Mouse (Mus musculus): ENCODE results near the gene Atp2c1.

Gene Atp2c1

DNA sequence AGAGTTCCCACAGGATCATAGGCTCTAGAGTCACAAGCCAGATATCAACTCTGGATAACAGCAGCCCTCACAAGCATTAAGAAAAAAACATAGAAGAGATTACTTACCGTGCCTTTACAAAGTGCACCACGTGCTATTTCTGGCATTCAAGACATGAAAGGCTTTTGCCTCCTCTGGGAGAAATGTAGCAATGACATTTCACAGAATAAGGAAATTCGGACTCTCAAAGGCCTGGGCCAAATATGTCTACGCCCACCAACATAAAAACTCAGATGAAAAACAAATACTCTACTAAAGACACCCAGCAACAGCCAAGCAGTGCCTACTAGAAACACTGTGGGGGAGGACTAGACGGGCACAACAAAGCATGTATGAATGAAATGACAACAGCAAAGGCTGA, 38.8 kb downstream of the Atp2c1 start:
- no peak for DNase-seq (ENCODE audit: low read depth, low spot score)

DNA sequence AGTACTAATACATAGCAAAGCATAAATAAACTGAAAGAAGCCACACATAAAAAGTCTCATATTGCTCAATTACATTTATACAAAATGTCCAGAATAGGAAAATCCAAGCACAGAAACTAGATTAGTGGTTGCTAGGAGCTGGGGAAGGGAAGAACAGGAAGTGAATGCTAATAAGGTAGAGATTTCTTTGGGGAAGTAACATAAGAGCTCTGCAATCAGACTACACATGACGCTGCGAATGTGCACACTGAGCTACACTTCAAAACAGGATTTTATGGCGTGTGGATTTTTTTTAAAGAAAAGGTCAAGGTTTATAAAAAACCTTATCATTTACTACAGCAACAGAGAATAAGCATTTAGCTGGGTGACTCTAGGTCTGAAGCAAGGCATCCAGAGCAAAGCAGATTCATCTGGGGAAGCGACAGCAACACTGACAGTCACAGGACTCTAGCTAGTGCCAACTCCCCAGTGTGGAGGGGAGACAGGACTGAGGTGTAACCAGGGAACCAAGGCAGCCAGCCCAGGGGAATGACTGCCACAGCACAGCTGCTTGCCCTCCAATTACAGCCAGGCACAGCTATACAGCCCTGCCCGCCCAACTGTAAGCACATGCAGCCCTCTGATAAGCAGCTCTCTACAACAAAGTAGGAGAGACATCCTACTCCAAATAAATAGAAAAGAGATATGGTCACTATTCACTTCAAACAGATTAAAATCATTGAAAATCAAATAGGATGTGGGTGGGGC, 42.6 kb downstream of the Atp2c1 start:
- no peak for DNase-seq (ENCODE audit: low read depth, low spot score)

DNA sequence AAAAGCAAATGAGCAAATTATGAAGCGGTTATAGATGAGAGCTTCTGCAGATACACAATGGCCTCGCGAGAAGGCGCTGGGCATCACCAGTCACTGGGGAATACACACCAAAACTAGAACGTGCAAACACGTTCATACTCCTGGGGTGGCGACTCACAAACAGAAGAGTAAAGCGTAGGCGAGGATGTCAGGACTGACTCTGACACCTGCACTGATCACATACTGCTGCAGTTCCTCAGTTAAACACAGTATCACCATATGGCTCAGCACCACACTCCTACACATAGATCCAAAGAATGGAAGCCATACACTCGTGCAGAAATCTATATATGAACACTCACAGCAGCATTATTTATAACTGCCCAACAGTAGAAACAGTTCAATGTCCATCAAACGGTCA, 43.2 kb downstream of the Atp2c1 start:
- no peak for DNase-seq (ENCODE audit: low read depth, low spot score)

DNA sequence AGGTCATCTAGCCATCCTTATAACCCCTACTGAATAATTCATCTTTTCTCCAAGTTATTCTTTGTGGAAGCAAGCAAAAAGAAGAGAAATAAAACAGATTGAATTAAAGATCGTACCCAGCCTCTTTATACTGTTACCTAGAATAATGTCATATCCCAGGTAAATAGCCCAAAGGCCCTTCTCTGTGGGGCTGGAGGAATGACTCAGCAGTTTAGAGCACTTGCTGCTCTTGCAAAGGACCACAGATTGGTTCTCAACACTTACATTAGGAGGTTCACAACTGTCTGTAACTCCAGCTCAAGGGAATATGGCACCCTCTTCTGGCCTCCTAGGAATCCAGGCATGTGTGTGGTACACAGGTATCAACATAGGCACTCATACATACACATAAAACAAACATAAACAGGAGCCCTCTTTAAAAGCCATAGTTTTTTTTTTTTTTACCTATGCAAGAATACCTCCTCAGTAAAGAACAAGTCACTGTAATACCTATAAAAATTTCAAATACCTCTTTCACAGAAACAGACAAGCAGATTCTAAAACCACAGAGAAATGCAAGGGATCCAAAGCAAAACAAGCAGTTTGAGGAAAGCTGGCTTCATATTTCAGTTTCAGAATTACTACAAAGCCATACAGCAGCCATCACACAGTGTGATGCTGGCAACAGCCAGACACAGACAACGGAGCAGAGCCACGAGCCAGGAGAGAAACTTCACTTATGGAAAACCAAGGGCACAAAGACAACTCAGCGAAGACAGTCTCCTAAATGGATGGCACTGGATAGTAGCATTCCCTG, 44.2 kb downstream of the Atp2c1 start:
- no peak for DNase-seq (ENCODE audit: low read depth, low spot score)

DNA sequence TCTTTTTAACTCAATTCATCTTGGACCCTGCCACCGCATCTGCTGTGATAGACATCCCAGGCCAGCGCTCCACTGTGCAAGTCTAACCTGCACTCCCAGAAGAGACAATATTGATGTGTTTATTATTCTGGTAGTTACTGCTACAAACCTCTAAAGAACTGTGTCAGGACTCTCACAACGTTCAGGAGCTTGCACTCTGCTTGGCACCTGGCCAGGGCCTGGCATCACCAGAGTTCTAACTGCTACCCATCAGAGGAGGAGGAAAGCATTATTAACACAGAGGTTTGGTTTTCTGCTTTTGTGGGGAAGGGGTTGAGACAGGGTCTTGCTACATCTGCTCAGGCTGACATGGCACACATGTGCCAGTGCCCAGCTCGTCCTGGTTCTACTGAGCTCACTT, 45.0 kb downstream of the Atp2c1 start:
- DNase-seq (ENCODE audit: low read depth, low spot score): no peak

DNA sequence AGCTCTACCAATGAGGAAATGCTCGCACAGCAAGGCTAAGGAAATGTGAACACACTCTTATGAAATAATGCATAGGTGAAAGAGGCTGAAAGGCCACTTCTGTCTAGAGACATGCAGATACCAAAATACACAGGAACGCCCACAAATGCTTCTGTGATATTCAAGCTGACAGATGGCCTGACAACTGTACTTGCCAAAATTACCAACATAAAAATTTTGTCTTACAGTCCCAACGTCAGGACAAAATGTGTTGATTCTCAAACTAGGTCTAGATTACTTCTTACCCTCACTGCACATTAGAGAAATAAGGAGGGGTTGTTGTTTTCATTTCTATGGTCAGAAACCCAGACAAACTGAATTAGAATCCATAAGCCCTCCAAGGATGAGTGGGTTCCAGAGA, 51.0 kb downstream of the Atp2c1 start:
- no peak for DNase-seq (ENCODE audit: low read depth, low spot score)

DNA sequence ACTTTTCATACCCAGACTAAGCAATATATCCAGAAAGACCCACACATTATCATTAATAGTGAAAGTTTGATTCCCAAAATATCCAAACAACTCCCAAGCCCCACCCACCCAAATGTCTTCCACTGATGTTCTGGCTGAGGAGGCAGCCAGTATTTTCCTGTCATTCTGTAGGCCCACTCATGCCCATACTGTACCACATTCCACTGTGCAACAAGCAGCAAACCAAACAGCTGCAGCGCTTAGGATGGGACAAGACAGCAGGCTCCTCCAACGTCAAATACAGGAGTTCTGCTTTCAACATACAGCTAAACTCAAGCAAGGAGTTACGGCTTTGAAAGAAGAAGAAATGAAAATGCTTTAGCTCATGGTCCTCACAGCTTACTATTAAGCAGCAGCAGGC, 52.2 kb downstream of the Atp2c1 start:
- no peak for DNase-seq (ENCODE audit: low read depth, low spot score)

DNA sequence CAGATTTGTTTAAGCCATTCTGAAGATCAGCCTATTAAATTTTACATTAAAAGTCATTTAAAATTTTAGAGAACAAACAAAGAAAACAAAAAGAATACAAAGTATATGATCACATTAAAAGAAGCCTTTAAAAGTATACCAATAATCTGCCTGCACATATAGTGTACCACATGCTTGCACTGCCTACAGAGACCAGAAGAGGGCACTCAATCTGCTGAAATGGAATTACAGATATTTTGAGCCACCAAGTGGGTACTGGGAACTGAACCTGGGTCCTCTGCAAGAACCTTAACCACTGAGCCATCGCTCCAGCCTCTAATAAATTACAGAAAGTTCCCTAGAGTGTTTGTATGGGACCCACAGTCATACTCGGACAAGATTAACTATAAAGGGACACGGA, 59.3 kb downstream of the Atp2c1 start:
- DNase-seq (ENCODE audit: low read depth, low spot score): peak; percentile 20

DNA sequence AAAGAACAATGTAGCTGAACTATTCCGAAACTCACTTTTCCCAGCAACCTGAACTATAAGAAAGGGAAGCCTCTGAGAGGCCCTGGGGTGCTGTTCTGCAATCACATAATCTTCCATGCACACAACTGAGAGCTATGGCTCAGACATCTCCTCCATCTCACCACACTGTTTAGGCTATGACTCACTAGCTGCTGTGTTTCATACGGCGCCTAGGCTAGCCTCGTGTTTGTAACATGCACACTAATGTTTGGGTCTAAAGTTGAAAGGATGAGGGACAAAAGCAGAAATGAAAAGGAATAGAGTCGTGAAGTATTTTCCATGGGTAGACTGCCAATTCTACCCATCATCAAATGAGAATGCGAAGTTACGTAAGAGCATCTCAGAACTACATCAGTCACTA, 65.6 kb downstream of the Atp2c1 start:
- DNase-seq (ENCODE audit: low read depth, low spot score): peak; percentile 69

DNA sequence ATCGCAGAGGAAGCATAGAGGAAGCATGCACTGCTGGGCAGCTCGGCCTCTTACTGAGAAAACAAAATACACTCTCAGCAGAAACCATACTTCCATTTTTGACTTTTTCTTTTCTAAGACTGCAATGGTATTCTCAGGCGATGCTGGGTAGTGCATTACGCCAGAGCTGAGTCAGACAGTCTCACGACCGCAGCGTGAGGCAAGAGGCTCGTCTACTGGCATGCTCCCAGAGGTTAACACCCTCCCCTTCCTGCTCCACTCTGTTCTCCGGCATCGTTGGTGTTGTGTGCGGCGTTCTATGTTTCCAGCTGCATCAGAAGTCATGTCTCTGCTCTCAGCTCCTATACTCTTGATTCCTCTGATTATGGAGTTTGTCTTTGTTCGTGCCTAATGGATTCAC, 68.1 kb downstream of the Atp2c1 start:
- peak; percentile 76 for DNase-seq (ENCODE audit: low read depth, low spot score)

DNA sequence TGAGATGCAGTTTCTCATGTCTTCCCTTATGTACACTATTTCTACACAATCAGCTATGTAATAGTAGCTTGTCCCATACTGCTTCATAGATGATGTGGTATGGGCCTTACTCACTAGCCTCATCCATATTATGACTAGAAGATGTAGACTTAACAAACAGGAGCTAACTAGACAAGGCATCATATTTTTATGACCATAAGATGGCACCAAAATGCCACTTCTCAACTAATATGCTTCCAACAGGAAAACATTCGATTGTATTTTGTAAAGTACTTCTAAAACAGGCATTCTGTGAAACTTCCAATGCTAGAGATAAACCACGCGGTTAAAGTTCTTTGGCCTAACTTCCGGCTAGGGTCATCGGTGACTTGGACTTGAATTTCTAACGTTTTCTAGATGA, 118.6 kb downstream of the Atp2c1 start:
- DNase-seq (ENCODE audit: low read depth, low spot score): peak; percentile 25

DNA sequence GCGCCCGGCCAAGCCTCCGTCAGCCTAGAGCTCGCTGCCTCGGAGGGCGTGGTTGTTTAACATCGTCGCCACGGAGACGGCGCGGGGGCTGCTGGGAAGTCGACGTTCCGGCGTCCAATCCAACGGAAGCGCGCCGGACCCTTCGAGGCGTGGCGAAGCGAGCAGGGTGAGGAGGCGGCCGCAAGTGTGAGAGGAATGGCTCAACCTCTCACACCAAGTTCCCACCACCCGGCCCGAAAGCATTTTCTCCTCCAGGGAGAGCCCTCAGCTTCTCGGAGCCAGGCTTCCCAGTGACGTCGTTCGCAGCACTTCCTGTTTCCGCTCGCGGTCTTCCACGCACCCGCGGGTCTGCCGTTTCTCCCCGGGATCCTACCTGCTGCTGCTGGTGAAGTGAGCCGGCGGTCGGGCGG, 131.9 kb downstream of the Atp2c1 start, which contains the start of the genes Aste1 and Nek11:
Gene Aste1, plus strand, starts transcription at position 175 of the 410 bp plus-strand sequence.
Gene Nek11, minus strand, starts transcription at position 307 of the 410 bp plus-strand sequence.
- peak; percentile 95 for DNase-seq (ENCODE audit: low read depth, low spot score)

DNA sequence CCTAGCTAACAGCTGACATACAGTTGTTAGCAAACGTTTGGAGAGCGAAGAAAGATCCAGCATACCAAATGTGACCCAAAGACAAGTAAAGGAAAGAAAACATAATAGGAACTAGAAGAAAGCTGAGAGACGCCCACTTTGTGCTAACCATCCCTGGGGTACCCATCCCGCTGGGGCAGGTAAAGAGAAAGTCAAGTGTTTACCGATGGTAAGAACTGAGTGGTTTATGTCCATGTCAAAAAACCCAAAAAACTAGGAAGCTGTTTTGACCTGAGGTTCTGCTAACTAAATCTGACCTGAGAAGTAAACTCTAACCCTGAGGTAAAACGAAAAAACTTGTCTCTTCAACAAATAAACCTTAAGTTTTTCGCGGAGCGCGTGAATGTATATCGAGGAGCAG, 132.4 kb downstream of the Atp2c1 start:
- no peak for DNase-seq (ENCODE audit: low read depth, low spot score)

DNA sequence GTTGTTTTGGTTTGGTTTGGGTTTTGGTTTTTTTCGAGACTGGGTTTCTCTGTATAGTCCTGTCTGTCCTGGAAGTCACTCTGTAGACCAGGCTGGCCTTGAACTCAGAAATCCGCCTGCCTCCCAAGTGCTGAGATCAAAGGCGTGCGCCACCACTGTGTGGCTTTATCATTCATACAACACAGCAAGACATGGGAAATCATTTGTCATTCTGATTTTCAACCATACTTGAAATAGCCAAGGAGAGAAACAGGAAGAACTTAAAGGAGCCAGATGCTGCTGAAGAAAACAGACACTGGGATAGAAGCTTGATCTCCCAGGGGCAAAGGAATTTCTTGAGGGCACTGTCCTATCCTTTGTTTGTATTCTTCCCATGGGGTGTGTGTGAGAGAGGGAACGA, 136.5 kb downstream of the Atp2c1 start:
- no peak for DNase-seq (ENCODE audit: low read depth, low spot score)

DNA sequence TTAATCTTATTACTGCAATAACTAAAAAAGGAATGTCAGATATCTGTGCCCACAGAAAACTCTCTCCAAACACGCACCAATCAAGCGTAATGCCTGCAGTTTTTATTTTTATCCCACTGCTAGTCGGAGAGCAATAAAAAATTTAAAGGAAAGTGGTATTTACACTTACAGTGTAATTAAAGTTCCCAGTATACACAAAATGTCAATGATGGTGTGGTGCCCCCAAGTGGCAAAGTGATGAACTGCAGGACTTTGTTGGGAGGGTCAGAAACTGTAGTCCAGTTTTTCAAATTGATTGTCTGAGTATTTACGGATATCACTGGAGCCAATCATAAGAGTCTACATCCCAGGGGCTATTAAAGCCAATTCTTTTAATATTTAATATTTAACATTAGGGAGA, 137.8 kb downstream of the Atp2c1 start:
- DNase-seq (ENCODE audit: low read depth, low spot score): peak; percentile 78

DNA sequence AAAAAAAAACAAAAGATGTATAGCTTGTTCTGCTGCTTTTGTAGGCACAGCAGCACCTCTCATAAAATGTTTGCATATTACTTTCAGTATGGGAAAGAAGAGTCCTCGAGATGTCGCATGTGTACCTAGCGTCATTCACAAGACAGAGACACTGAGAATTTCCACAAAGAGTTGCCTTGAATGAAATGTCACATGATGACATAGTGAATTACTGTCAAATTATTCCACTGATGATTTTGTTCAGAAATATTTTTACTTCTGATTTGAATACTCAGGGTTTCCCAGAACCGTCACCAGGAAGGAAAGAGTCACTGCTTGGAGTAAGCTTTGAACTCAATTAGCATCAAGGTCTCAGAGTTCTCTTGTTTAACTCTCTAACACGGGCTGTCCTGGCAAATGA, 139.7 kb downstream of the Atp2c1 start:
- DNase-seq (ENCODE audit: low read depth, low spot score): no peak

DNA sequence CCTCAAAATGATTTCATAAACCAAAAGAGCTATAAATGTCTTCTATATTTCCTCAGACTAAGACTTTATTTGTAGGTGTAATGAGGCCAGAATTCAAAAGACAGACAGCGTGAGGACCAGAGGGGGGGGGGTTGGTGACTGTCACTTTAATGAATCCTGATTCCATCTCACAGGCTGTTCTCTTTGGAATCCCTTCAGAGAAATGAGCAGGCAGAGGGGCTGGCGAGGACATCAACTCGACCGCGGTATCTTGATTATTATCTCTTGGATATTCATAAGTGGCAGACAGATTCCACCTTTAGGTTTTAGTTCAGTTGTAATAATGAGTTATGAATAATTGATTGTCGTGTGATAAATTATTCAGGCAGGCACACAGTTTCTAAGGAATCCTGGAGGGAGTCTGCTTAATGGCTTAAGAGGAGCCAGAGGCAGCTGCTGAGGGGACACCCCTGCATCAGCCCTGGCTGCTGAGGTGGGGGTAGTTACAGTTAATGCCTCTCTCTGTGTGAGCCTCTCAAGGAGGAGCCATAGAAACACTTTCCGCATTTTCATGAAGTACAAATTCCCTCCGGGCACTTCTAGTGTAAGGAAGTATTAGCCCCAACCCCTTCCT, 147.5 kb downstream of the Atp2c1 start:
- DNase-seq (ENCODE audit: low read depth, low spot score): no peak

DNA sequence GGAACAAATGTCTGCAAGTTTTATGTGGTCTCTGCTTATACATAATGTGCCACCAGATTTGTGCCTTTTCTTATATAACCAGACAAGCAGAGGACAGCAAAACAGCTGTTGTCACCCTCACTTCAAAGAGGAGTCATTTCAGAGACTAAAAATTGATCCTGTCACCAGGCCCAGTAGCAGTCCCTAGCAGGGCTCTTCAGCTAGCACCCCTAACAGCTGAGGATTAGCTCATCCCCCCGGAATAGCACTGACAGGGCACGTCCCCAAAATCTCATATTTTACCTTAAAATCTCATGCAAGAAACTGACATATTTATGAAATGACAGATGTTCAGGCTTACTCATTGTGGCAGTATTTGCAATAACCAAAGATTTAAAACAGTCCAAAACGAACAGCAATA, 149.5 kb downstream of the Atp2c1 start:
- no peak for DNase-seq (ENCODE audit: low read depth, low spot score)

DNA sequence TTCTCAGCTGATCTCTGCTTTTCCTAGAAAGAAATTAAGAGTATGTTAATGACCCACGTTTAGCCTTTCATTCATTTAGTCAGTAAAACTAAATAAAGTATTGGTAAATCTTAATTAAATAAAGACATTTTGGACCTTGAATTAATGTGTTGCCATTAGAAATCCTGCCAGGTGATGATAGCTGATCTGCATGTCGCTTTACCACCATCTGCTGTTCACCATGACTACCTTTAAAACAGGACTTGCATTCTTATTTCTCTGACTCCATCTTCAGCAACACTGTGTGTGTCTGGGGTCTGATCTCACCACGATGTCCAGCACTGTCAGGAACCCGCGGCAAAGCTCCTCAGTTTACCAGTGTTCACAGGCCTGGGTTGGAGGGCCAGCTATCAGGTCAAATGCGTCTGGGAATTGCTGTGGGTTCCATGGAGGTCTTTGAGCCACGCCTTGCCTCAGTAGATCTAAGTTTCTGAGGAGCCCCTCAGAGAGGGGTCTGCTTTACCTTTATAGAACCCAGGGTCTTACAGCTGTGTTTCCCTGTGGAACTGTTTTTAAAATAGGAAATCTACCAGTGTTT, 150.1 kb downstream of the Atp2c1 start:
- DNase-seq (ENCODE audit: low read depth, low spot score): no peak

DNA sequence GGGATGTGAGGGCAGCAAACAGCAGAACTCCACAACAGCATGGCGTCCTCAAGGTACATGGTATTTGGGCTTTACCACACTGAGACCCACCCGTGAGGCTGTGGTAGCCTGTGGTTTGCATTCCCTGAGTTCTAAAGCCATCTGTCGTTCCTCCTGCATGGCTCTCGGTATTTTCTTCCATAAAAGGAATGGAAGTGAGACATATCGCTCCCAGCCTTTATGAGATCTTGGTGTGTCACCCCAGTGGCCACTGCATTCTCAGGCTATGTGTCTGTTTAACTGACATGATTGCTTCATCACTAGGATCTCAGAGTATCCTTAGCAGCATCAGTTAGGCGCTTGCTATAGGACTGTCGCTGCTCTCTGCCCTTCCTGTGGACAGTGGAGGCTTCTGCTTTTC, 150.7 kb downstream of the Atp2c1 start:
- peak; percentile 43 for DNase-seq (ENCODE audit: low read depth, low spot score)

DNA sequence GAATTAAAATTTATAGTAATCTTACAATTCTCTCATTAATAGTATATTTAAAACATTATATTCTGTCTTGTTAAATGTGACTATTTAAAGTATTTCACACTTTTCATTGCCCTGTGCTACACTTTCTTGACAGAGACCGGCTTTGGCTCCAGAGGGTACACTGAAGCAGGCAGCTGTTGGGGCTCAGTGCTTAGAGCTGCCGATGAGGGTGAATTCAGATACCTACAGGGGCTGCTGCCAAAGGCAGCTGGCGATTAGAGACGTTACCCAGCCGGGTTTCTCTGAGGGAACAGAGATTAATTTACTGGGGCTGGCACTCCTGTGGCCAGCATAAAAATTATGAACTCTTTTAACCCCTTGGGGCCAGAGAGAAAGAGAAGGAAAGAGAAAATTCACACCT, 152.8 kb downstream of the Atp2c1 start:
- no peak for DNase-seq (ENCODE audit: low read depth, low spot score)

DNA sequence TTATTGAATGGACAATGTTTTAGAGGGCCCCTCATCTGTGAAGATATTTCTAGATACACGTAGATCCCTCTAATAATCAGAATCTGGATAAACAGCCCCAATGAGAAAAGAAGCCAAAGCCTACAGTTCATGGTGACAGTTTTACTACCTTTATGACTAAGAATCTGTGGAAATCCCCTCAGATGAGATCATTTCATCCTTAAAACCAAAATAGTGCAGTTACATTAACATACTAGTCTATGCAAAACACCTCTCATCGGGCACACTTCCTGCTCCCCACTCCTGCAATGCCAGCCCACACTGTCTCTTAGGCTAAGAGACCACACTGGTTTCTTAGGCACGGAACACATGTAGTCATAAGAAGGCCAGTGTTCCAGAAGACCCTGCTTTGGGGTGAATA, 158.5 kb downstream of the Atp2c1 start:
- no peak for DNase-seq (ENCODE audit: low read depth, low spot score)

Data from 3T3-L1 (cell line).